Mouse (Mus musculus): Measurements from ENCODE around the gene H1foo.
A peak's percentile ranks its signal among the peaks of the same experiment; 100 is the strongest.

DNA sequence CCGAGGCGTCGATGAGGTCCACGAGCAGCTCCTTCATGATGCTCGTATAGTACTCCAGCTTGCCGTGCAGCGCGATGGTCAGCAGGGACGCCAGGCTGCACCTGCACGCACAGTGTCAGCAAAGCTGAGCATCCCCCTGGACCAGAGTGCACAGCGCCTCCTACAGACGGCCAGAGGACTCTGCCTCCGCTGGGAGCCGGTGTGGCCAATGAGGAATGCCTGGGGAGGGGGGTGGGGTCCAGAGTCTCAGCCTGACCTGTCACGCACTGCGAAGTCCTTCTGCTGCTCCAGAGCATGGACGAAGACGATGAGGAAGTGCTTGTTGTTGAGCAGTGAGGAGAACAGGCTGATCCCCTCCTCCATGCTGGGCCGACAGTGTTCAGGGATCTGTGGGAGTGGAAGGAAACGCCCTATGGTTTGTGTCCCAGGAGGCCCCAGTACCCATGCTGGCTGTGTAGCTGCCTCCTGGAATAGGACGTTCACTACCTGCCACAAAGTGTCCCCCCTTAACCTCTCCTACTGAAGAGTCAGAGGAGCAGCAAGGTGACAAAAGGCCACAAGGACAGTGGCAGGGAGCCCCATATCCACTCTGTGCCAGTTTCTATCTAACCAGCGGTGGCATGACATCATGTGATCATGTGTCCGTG, 17.8 kb downstream of the H1foo start:
- TF ChIP-seq POLR2A (IDR thresholded peaks at IDR 0.05; ENCODE audit: borderline replicate concordance, extremely low read depth, low read depth, low read length) (no peak), CTCF (IDR thresholded peaks at IDR 0.05; ENCODE audit: insufficient read depth, low read length) (0 out of 2 replicates have a peak, but pooled peaks have one; percentile 21)
